Mouse (Mus musculus): ENCODE data around the gene Fuk. TPM values are rescaled to one million over a fixed set of nuclear protein-coding genes. Genes with fewer than 3 reads are reported as not detected.
A peak's percentile ranks its signal among the peaks of the same experiment; 100 is the strongest.

Gene Fuk
- 4.9 and 6.0 TPM in 2 replicates for polyA plus RNA-seq (2014; fragmentation: Nextera tagmentation; extraction: Ambion mirVana)

GRCm38 (mm10) chr8:110901839-110902578 is at the start of gene Fuk:
Gene Fuk (minus strand): TSS chr8:110902488.
- peak within 1 kb of the TSS; percentile 75 to 83 for H3K4me3 ChIP-seq (ENCODE audit: control insufficient read depth in 1 of 2, insufficient read depth in 1 of 2, low read depth in 1 of 2, low read length in 2 of 2)
- no peaks in the 10 kb centered on the region for H3K27me3 ChIP-seq (ENCODE audit: control insufficient read depth, insufficient read depth, low read length)
- H3K4me2 ChIP-seq (ENCODE audit: low read length): peak within 1 kb of the TSS; percentile 76
- WGBS: 3% methylated on average over 30 of the region's 30 CpGs
- H3K36me3 ChIP-seq (ENCODE audit: control insufficient read depth, insufficient read depth, low read length): peaks cover 19% of the 10 kb centered on the region
- no peak within 1 kb of the TSS for H3K27ac ChIP-seq (replicated peaks in 1 of 2; ENCODE audit: control insufficient read depth in 1 of 2, insufficient read depth in 1 of 2, low read depth in 2 of 2, low read length in 2 of 2)
- peak within 1 kb of the TSS; percentile 86 for H3K9ac ChIP-seq (ENCODE audit: low read length)
- H3K4me1 ChIP-seq (ENCODE audit: control insufficient read depth in 2 of 2, insufficient read depth in 2 of 2, low read length in 2 of 2): peaks cover 0 to 8% of the 10 kb centered on the region in 2 experiments; a peak in 1 of 4 replicates
- peak; percentile 68; the same call in 1 of the 2 replicates for ATAC-seq (ENCODE audit: insufficient number of reproducible peaks, insufficient read depth, low FRiP score, low read depth)
- H3K9me3 ChIP-seq (ENCODE audit: control insufficient read depth, low read length): no peaks in the 10 kb centered on the region

DNA sequence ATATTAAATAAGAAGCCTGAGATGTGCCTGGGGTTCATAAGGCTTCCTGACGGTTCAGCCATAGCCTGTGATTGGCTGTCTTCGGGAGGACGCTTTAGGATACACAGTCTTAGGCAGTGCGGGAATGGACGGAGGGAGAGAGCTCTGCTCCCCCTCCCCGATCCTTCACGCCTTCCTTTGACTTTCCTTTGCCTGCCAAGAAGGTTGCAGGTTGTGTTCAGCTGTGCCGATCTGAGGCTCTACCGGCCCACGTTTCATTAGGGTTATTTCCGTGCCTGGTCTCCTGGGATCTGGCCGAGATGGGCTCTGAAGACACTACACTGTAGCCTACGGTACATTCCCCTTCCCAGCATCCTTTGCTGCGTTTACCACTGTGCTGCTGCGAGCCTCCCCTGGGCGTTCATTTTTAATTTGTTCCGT is 47.8 kb upstream of the Fuk start:
- Histone ChIP-seq H3K4me2 (ENCODE audit: low read length) (no peak overlapping the region), H3K27ac (replicated peaks in 1 of 2; ENCODE audit: control insufficient read depth in 1 of 2, insufficient read depth in 1 of 2, low read depth in 2 of 2, low read length in 2 of 2) (no peak overlapping the region), H3K9me3 (ENCODE audit: control insufficient read depth, low read length) (no peaks in the 10 kb centered on the region), H3K27me3 (ENCODE audit: control insufficient read depth, insufficient read depth, low read length) (no peaks in the 10 kb centered on the region), H3K4me3 (ENCODE audit: control insufficient read depth in 1 of 2, insufficient read depth in 1 of 2, low read depth in 1 of 2, low read length in 2 of 2) (no peak overlapping the region), H3K9ac (ENCODE audit: low read length) (no peak overlapping the region), H3K4me1 (ENCODE audit: control insufficient read depth in 2 of 2, insufficient read depth in 2 of 2, low read length in 2 of 2) (peaks cover 8 to 14% of the 10 kb centered on the region in 2 experiments), H3K36me3 (ENCODE audit: control insufficient read depth, insufficient read depth, low read length) (0 out of 2 replicates have a peak, but pooled peaks cover 7% of the 10 kb centered on the region)
- WGBS: 80% methylated on average over 17 of the region's 17 CpGs
- ATAC-seq (ENCODE audit: insufficient number of reproducible peaks, insufficient read depth, low FRiP score, low read depth): no peak

- Histone ChIP-seq H3K4me1 (ENCODE audit: control insufficient read depth in 2 of 2, insufficient read depth in 2 of 2, low read length in 2 of 2) (peaks cover 28 to 51% of the 10 kb centered on the region in 2 experiments), H3K27me3 (ENCODE audit: control insufficient read depth, insufficient read depth, low read length) (no peaks in the 10 kb centered on the region), H3K4me3 (ENCODE audit: control insufficient read depth in 1 of 2, insufficient read depth in 1 of 2, low read depth in 1 of 2, low read length in 2 of 2) (no peak overlapping the region), H3K27ac (replicated peaks in 1 of 2; ENCODE audit: control insufficient read depth in 1 of 2, insufficient read depth in 1 of 2, low read depth in 2 of 2, low read length in 2 of 2) (no peak overlapping the region), H3K4me2 (ENCODE audit: low read length) (no peak overlapping the region), H3K9ac (ENCODE audit: low read length) (no peak overlapping the region), H3K36me3 (ENCODE audit: control insufficient read depth, insufficient read depth, low read length) (no peaks in the 10 kb centered on the region), H3K9me3 (ENCODE audit: control insufficient read depth, low read length) (no peaks in the 10 kb centered on the region)
- ATAC-seq (ENCODE audit: insufficient number of reproducible peaks, insufficient read depth, low FRiP score, low read depth): no peak
- WGBS: 73% methylated on average over 4 of the region's 4 CpGs
Measured at GRCm38 (mm10) chr8:110945716-110946115, 43.4 kb upstream of the Fuk start.

DNA sequence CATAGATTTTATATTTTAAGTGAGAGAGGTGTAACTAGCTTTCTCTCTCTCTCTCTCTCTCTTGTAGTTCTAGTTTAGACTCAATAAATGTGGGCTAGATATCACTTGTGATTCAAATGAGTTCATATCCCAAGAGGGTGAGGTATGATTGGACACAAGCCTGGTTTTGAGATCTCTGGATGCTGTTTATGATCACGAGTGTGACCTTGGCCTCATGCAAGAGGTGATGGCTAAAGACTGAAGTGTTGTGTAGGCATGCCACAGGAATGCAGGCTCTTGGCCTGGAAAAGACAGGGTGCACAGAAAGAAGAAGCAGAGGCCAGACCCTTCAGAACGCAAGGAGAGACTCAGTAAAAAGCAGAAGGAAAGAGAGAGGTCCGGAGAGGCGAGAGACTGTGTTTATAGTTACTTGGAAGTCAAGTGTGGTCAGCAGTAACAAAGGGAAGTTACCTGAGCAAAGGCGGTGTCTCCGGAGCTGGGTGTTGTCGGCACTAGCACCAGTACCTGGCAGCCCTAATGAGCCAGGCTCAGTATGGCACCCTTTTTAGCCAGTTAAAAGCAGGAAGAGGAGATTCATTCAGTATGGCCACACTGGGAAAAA is 42.1 kb upstream of the Fuk start:
- ATAC-seq (ENCODE audit: insufficient number of reproducible peaks, insufficient read depth, low FRiP score, low read depth): no peak
- Histone ChIP-seq H3K9me3 (ENCODE audit: control insufficient read depth, low read length) (no peaks in the 10 kb centered on the region), H3K4me1 (ENCODE audit: control insufficient read depth in 2 of 2, insufficient read depth in 2 of 2, low read length in 2 of 2) (peaks cover 30 to 63% of the 10 kb centered on the region in 2 experiments), H3K27me3 (ENCODE audit: control insufficient read depth, insufficient read depth, low read length) (no peaks in the 10 kb centered on the region), H3K27ac (replicated peaks in 1 of 2; ENCODE audit: control insufficient read depth in 1 of 2, insufficient read depth in 1 of 2, low read depth in 2 of 2, low read length in 2 of 2) (peak overlapping the region; percentile 41 to 68), H3K36me3 (ENCODE audit: control insufficient read depth, insufficient read depth, low read length) (no peaks in the 10 kb centered on the region), H3K9ac (ENCODE audit: low read length) (no peak overlapping the region), H3K4me2 (ENCODE audit: low read length) (peak overlapping the region; percentile 12; the same call in 1 of the 2 replicates), H3K4me3 (ENCODE audit: control insufficient read depth in 1 of 2, insufficient read depth in 1 of 2, low read depth in 1 of 2, low read length in 2 of 2) (no peak overlapping the region)
- 63% methylated on average over 7 of the region's 7 CpGs for WGBS

- Histone ChIP-seq H3K4me2 (ENCODE audit: low read length) (peak overlapping the region; percentile 47), H3K27me3 (ENCODE audit: control insufficient read depth, insufficient read depth, low read length) (no peaks in the 10 kb centered on the region), H3K4me1 (ENCODE audit: control insufficient read depth in 2 of 2, insufficient read depth in 2 of 2, low read length in 2 of 2) (peaks cover 36 to 66% of the 10 kb centered on the region in 2 experiments), H3K9me3 (ENCODE audit: control insufficient read depth, low read length) (no peaks in the 10 kb centered on the region), H3K36me3 (ENCODE audit: control insufficient read depth, insufficient read depth, low read length) (no peaks in the 10 kb centered on the region), H3K9ac (ENCODE audit: low read length) (peak overlapping the region; percentile 18; the same call in 1 of the 2 replicates), H3K4me3 (ENCODE audit: control insufficient read depth in 1 of 2, insufficient read depth in 1 of 2, low read depth in 1 of 2, low read length in 2 of 2) (no peak overlapping the region), H3K27ac (replicated peaks in 1 of 2; ENCODE audit: control insufficient read depth in 1 of 2, insufficient read depth in 1 of 2, low read depth in 2 of 2, low read length in 2 of 2) (peak overlapping the region; percentile 88 to 89)
- 9% methylated on average over 10 of the region's 10 CpGs for WGBS
- ATAC-seq (ENCODE audit: insufficient number of reproducible peaks, insufficient read depth, low FRiP score, low read depth): peak; percentile 66
Measured at GRCm38 (mm10) chr8:110941453-110941948, 39.2 kb upstream of the Fuk start.

GRCm38 (mm10) chr8:110940682-110941452 is 38.6 kb upstream of the Fuk start:
- 54% methylated on average over 15 of the region's 15 CpGs for WGBS
- Histone ChIP-seq H3K4me1 (ENCODE audit: control insufficient read depth in 2 of 2, insufficient read depth in 2 of 2, low read length in 2 of 2) (peaks cover 32 to 62% of the 10 kb centered on the region in 2 experiments), H3K36me3 (ENCODE audit: control insufficient read depth, insufficient read depth, low read length) (no peaks in the 10 kb centered on the region), H3K27me3 (ENCODE audit: control insufficient read depth, insufficient read depth, low read length) (no peaks in the 10 kb centered on the region), H3K9ac (ENCODE audit: low read length) (peak overlapping the region; percentile 18; the same call in 1 of the 2 replicates), H3K27ac (replicated peaks in 1 of 2; ENCODE audit: control insufficient read depth in 1 of 2, insufficient read depth in 1 of 2, low read depth in 2 of 2, low read length in 2 of 2) (peak overlapping the region; percentile 88 to 89), H3K4me2 (ENCODE audit: low read length) (peak overlapping the region; percentile 47), H3K9me3 (ENCODE audit: control insufficient read depth, low read length) (no peaks in the 10 kb centered on the region), H3K4me3 (ENCODE audit: control insufficient read depth in 1 of 2, insufficient read depth in 1 of 2, low read depth in 1 of 2, low read length in 2 of 2) (no peak overlapping the region)
- no peak for ATAC-seq (ENCODE audit: insufficient number of reproducible peaks, insufficient read depth, low FRiP score, low read depth)
